In the genomic region with DNA sequence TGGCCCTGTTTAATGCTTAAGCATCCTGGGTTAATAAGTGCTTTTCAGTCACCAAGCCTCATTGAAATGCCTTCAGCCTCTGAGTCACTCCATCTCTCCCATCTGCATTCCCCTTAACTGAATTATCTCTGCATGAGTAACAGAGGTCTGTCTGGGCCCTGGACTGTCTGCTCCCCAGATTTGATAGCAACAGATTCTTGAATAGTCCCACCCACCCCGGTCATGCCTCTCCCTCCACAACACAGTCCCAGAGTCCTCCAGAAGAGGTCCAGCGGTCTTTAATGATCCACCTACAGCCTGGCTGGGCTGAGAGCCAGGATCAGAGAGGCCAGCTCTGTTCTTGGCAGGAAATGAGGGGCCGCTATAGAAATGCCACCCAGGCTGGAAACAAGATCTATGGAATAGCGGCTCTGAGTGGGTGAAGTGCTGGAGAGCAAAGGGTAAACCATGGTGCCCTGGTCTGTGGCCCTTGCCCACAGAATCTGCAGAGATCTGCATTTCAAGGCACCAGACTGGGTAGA, we compare ENCODE assay signal across 10 mouse cellular contexts.
DNase-seq lines count a peak whose midpoint lies in the region; ATAC-seq lines count a peak whose summit lies in the region.
"Had no signal": no experiment of that assay in that cellular context is flagged by ENCODE, and none has a peak within 500 bp of the region (broad histone marks: within the 10 kb centered on the region; RNA-seq: fewer than 3 reads in every experiment).

No protein-coding gene starts in this region.

- WGBS in neural tube, embryonic 14.5 days, result 29% methylated on average over 4 of the region's 4 CpGs

- no peak overlapping the region for H3K9ac ChIP-seq in neural tube, embryonic 14.5 days (replicated peaks; ENCODE audit: low read depth, low read length)

- H3K9me3 ChIP-seq in neural tube, embryonic 14.5 days (ENCODE audit: control insufficient read depth, low read length), result no peaks in the 10 kb centered on the region

- H3K4me2 ChIP-seq in neural tube, embryonic 14.5 days (ENCODE audit: low read depth, low read length), result no peak overlapping the region

- intact Hi-C loops in left cerebral cortex, postnatal 4 days (cut with DNase I), result no loop called here
- intact Hi-C loops in left cerebral cortex, postnatal 10 days (cut with DNase I), result no loop called here

- no peaks in the 10 kb centered on the region for H3K36me3 ChIP-seq in neural tube, embryonic 14.5 days (ENCODE audit: control insufficient read depth, insufficient read depth, low read length)

- no peak overlapping the region for H3K4me3 ChIP-seq in neural tube, embryonic 14.5 days (ENCODE audit: low read depth, low read length)
- H3K4me3 ChIP-seq: heart, adult 2 months had no signal

- peak; percentile 49; the same call in 1 of the 2 replicates for ATAC-seq in neural tube, embryonic 14.5 days (ENCODE audit: low read depth)

- peak; percentile 49 for DNase-seq in left cerebral cortex, postnatal 4 days
- no peak for DNase-seq in left cerebral cortex, postnatal 10 days (ENCODE audit: extremely low spot score in 1 of 2, low spot score in 2 of 2)
- DNase-seq in fibroblast of lung, adult 2 months (ENCODE audit: low read depth), result peak; percentile 54
- peak; percentile 76 for DNase-seq in kidney, adult 11 months
- no peak for DNase-seq in right cerebral cortex, postnatal 25 days
- DNase-seq in layer of hippocampus, postnatal 36 days, result no peak
- DNase-seq: right cerebral cortex, postnatal 4 days had no signal

- no peaks in the 10 kb centered on the region for H3K27me3 ChIP-seq in neural tube, embryonic 14.5 days (ENCODE audit: control insufficient read depth, insufficient read depth, low read length)

- H3K4me1 ChIP-seq in neural tube, embryonic 14.5 days (ENCODE audit: control insufficient read depth, insufficient read depth, low read length), result peaks cover 13% of the 10 kb centered on the region; the same call in 1 of the 2 replicates

- 0 out of 2 replicates have a peak overlapping the region, but pooled peaks have one; percentile 28 for H3K27ac ChIP-seq in neural tube, embryonic 14.5 days (ENCODE audit: low read depth, low read length)
- H3K27ac ChIP-seq: heart, adult 2 months; macrophage had no signal

Comparison
In these comparisons a context has a peak if more than half of its experiments do, and no peak if none do; other contexts are left out.
1. DNase-seq: peak in left cerebral cortex, postnatal 4 days (single experiment), fibroblast of lung, adult 2 months (single experiment) and kidney, adult 11 months (single experiment); none in left cerebral cortex, postnatal 10 days (0 of 2), right cerebral cortex, postnatal 25 days (single experiment) and layer of hippocampus, postnatal 36 days (0 of 2).